Mouse (Mus musculus) embryonic facial prominence, embryonic 13.5 days (tissue): ENCODE data around the gene Gm10198. TPM values are rescaled to one million over a fixed set of nuclear protein-coding genes. Genes with fewer than 3 reads are reported as not detected.

Experiments
- polyA plus RNA-seq: library from polyadenylated mRNA; unstranded; fragments of >200 nt; fragmentation: Nextera tagmentation; extraction: Ambion mirVana; gene quantifications from 2 replicates; pipeline ENCODE4 v1.2.1, GENCODE M21; 2015

The Gm10198 gene
- polyA plus RNA-seq, 1 experiment from 2014 or later: not detected

Other genes starting within 250 kb of the Gm10198 start
- gene Gpbp1, start 102.7 kb upstream of the Gm10198 start, polyA plus RNA-seq: 101 and 110 TPM in 2 replicates
- not detected in 2 replicates for gene Gm49496, start 42.8 kb upstream of the Gm10198 start, polyA plus RNA-seq
- gene Mier3, start 88.2 kb downstream of the Gm10198 start, polyA plus RNA-seq: 22.9 and 29.7 TPM in 2 replicates
- 16.1 and 20.5 TPM in 2 replicates for gene Map3k1, start 216.2 kb downstream of the Gm10198 start, polyA plus RNA-seq